Mouse (Mus musculus): ENCODE measurements around the gene Clptm1l.

- TF ChIP-seq POLR2A (IDR thresholded peaks at IDR 0.05; ENCODE audit: low read depth, low read length) (no peak), CTCF (conservative IDR thresholded peaks at IDR 0.05; ENCODE audit: insufficient read depth, insufficient read length, low read depth, low read length) (no peak)
Observed at GRCm38 (mm10) chr13:73637826-73638225, 34.0 kb downstream of the Clptm1l start.
